Comparison of ENCODE assay signal across 8 mouse cellular contexts in the genomic region with DNA sequence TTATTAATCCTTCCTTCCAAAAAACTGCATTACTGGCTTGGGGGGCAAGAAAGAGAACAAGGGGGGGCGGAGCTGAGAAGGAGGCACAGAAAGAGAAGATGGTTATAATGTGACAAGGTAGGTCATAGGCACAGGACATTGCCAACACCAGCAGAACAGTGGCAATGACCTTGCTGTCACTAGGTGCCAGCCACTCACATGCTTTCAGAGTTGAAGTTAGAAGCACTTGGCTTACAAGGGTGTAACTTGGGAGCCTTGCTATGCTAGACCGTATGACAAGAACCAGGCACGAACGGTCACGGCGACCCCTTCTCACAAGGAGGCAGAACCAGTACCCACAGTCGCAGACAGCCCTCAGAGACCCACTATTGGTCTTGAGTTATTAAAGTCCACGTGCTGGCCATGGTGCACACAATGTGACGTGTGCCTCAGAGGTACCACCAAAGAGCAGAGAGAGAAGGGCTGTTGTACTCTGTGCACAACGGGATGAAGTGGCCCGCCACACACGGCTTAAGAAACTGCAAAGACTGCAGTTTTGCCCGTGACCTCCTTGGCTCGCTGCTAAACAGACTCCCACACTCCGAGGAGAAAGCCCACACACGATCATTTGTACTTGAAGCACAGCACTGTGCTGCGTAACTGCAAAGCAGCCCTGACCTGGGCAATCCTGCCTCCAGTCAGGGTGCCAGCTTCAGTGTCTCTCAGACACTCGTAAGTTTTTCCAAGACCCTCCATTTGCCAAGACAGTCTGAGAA. TPM values are rescaled to one million over a fixed set of nuclear protein-coding genes. Genes with fewer than 3 reads are reported as not detected.
DNase-seq lines count a peak whose midpoint lies in the region; ATAC-seq and TF ChIP-seq lines count a peak whose summit lies in the region.
"Had no signal": no experiment of that assay in that cellular context is flagged by ENCODE, and none has a peak within 500 bp of the region (broad histone marks: within the 10 kb centered on the region; RNA-seq: fewer than 3 reads in every experiment).

No protein-coding gene starts in this region.

- no peak overlapping the region for H3K9ac ChIP-seq in heart, postnatal 0 days (replicated peaks; ENCODE audit: low read depth, low read length)
- H3K9ac ChIP-seq in stomach, postnatal 0 days (ENCODE audit: low read length), result no peak overlapping the region
- H3K9ac ChIP-seq: intestine, embryonic 15.5 days had no signal

- H3K9me3 ChIP-seq in heart, postnatal 0 days (replicated peaks; ENCODE audit: control insufficient read depth, low read length), result no peaks in the 10 kb centered on the region
- H3K9me3 ChIP-seq in stomach, postnatal 0 days (ENCODE audit: control insufficient read depth, low read length), result no peaks in the 10 kb centered on the region
- H3K9me3 ChIP-seq: intestine, embryonic 15.5 days had no signal

- no peak overlapping the region for H3K4me2 ChIP-seq in heart, postnatal 0 days (ENCODE audit: low read depth, low read length)
- H3K4me2 ChIP-seq in stomach, postnatal 0 days (replicated peaks; ENCODE audit: low read depth), result no peak overlapping the region
- H3K4me2 ChIP-seq: intestine, embryonic 15.5 days had no signal

- peaks cover 33% of the 10 kb centered on the region for H3K36me3 ChIP-seq in heart, postnatal 0 days (replicated peaks; ENCODE audit: control insufficient read depth, insufficient read depth, low read length)
- peaks cover 5% of the 10 kb centered on the region; the same call in 1 of the 2 replicates for H3K36me3 ChIP-seq in stomach, postnatal 0 days (ENCODE audit: control insufficient read depth, insufficient read depth, low read length)

- 64% methylated on average over 18 of the region's 18 CpGs for WGBS in heart, postnatal 0 days
- WGBS in stomach, postnatal 0 days, result 62% methylated on average over 18 of the region's 18 CpGs

- TF ChIP-seq CTCF in heart, postnatal 0 days (IDR thresholded peaks at IDR 0.05; ENCODE audit: low read depth), result no peak
- TF ChIP-seq CTCF in stomach, postnatal 0 days (IDR thresholded peaks at IDR 0.05; ENCODE audit: low read depth), result no peak

- H3K27ac ChIP-seq in heart, postnatal 0 days (ENCODE audit: low read depth), result peak overlapping the region; percentile 47
- H3K27ac ChIP-seq in stomach, postnatal 0 days (replicated peaks), result no peak overlapping the region

- no peak overlapping the region for H3K4me3 ChIP-seq in heart, postnatal 0 days (ENCODE audit: low read depth, low read length)
- H3K4me3 ChIP-seq in stomach, postnatal 0 days (ENCODE audit: low read depth, low read length), result no peak overlapping the region
- H3K4me3 ChIP-seq: intestine, embryonic 15.5 days had no signal

- TF ChIP-seq EP300 in heart, postnatal 0 days (IDR thresholded peaks at IDR 0.05; ENCODE audit: low read depth), result no peak
- no peak for TF ChIP-seq EP300 in stomach, postnatal 0 days (optimal IDR thresholded peaks at IDR 0.05)

- intact Hi-C loops in heart, postnatal 36 days (cut with DNase I), result no loop called here

- H3K27me3 ChIP-seq in heart, postnatal 0 days (ENCODE audit: control insufficient read depth, insufficient read depth, low read length), result no peaks in the 10 kb centered on the region
- H3K27me3 ChIP-seq in stomach, postnatal 0 days (ENCODE audit: control insufficient read depth, insufficient read depth, low read length), result no peaks in the 10 kb centered on the region
- H3K27me3 ChIP-seq: intestine, embryonic 15.5 days had no signal

- ATAC-seq in heart, postnatal 0 days (ENCODE audit: insufficient read depth, low read depth), result peak; percentile 57
- peak; percentile 40; the same call in 1 of the 2 replicates for ATAC-seq in stomach, postnatal 0 days (ENCODE audit: low FRiP score, low TSS enrichment)

- DNase-seq in heart, postnatal 0 days (ENCODE audit: low spot score), result no peak
- DNase-seq in heart, postnatal 36 days, result no peak
- peak; percentile 66 for DNase-seq in lung, postnatal 10 days
- DNase-seq in lung, postnatal 25 days (ENCODE audit: low spot score), result no peak
- DNase-seq in kidney, postnatal 14 days, result peak; percentile 49
- no peak for DNase-seq in stomach, postnatal 0 days (ENCODE audit: low spot score)
- no peak for DNase-seq in cerebellum, postnatal 10 days

- H3K4me1 ChIP-seq in heart, postnatal 0 days (ENCODE audit: control insufficient read depth, insufficient read depth), result peaks cover 53% of the 10 kb centered on the region
- H3K4me1 ChIP-seq in stomach, postnatal 0 days (replicated peaks; ENCODE audit: control insufficient read depth, insufficient read depth), result peaks cover 7% of the 10 kb centered on the region

RNA-seq across cellular contexts. Expression of gene Stk24, which starts 40.8 kb away (rescaled TPM):
- 62.9 and 68.3 TPM in 2 replicates for total RNA-seq in heart, postnatal 0 days (2014; rRNA removed; ENCODE audit: low replicate concordance)
- polyA plus RNA-seq in heart, postnatal 0 days (2015; fragmentation: Nextera tagmentation; extraction: Ambion mirVana), result 22.6 and 26.7 TPM in 2 replicates
- 10 to 100 TPM; 61.8 to 69.5 TPM for total RNA-seq in heart, postnatal 36 days (2021)
- polyA plus RNA-seq in stomach, postnatal 0 days (2015; fragmentation: Nextera tagmentation; extraction: Ambion mirVana), result 34.0 and 35.9 TPM in 2 replicates

Comparison
In these comparisons a context has a peak if more than half of its experiments do, and no peak if none do; other contexts are left out.
1. DNase-seq: peak in lung, postnatal 10 days (single experiment) and kidney, postnatal 14 days (single experiment); none in heart, postnatal 0 days (single experiment), heart, postnatal 36 days (0 of 2), lung, postnatal 25 days (single experiment), stomach, postnatal 0 days (single experiment) and cerebellum, postnatal 10 days (0 of 2).